Mouse (Mus musculus): ENCODE data around the gene Large1.
"Not testable (repeated sequence)": the region's sequence is repeated elsewhere in the genome, so short reads cannot be mapped to it uniquely, and the experiment has no call there.

Gene Large1

DNA sequence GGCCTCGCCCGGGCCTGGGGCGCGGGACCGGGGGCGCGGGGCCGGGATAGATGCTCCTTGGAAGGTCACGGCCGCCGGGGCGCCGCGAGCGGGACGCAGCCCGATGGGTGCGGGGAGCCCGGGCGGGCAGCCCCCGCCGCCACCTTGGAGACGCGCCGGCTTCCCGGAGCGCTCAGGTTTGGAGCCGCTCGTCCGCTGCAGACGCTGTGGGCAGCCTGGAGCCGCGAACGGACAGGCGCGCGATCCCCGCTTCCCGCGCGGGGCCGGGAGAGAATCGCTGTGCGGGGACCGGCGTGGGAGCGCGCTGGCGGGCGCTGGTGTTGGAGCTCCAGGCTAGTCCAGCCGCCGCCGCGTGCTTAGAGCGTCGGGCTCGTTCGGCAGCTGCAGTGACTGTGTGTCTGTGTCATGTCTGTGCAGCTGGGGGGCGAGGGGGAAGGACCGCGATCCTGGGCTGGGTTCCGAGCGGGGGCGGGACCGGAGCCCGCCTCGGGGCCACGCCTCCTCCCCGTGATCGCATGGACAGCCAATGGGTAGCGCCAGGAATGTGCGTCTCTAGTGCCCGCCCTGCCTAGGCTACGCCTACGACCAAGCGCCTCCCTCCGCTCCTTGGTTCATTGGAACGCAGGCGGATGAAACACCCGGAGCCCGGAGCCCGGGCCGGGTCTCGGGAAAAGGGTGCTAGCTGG lies at the start of gene Large1:
TSS of gene Large1 (minus strand) at position 433 of the 686 bp plus-strand sequence.
- in situ Hi-C loops (cut with MboI, MseI): no loop called here

DNA sequence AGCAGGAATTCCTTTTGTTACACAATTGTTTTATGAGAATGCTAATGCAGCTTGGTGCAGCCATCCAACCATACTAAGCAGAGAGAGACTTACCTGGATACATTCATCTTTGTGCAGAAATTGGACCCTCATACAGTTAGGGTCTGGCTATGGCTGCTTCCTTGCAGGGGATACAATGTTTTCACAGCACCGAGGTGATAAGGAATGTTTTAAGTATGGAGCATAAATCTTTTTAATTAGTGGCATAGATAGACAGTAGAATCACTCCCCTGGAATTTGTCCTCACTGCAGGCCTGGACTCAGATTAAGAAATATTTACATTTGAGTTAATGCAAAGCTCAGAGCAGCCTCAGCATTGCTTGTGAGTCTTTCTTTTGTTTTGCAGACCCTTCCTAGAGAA lies 47.0 kb upstream of the Large1 start:
- in situ Hi-C loops (cut with MboI, MseI): no loop called here

DNA sequence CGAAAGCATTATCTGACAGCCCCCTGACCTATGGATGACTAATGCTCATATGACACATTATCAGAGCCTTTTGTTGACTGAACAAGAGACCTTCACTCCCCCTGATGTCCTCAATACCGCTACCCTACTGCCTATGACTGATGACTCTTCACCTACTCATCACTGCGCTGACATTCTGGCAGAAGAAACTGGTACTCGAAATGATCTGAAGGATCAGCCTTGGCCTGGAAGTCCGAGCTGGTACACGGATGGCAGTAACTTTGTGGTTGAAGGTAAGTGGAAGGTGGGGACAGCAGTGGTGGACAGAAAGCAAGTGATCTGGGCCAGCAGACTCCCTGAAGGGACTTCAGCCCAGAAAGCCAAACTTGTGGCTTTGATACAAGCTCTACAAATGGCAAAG lies 19.7 kb upstream of the Large1 start:
- in situ Hi-C loops (cut with MboI, MseI): not testable (repeated sequence)

DNA sequence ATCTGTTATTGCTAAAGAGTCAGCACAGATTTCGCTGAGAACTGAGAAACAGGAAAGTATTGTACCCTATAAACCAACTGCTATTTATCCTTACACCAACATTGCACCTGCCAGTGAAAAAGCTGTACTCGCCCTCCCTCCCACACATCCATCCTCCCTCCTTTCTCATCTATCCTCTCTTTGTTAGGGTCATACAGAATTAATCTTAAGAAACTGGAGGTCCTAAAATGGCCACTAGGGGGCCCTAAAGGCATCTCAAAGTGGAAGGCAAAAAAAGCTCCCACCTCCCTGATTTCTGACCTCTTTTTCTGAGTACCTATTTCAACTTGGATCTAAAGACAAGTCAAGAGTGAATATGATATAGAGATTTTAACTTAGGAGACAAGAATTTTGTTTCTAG lies 2.6 kb upstream of the Large1 start:
- in situ Hi-C loops (cut with MboI, MseI): no loop called here

DNA sequence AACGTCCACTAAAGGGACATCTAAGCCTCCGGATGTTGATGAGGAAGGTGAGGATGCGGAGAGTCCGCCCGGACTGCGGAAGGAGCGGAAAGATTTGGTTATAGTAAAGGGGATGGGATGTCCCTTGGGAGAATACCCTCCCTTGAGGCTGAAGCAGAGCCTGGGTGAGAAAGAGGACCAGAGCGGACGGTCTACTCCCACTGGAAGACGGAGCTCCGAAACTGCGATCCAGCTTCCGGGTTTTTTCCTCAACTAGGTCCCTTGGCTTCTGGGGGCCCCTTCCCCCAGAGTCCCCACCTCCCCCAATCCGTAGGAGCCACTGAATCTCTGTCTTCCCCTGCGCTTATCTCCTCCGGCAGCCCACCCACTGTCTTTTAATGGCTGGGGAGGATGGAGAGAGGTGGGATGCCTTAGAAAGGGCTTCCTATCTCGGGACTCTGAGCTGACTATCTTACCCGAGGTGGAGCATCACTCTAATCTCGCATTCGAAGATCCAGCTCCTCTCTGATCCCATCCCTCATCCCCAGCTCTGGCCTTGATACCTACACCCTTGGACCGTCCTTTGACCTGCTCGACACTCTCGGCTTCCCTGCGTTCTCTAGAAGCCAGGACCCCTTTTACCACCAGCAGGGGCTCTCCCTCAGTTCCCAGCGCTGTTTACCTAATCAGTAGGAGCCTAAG lies 1.0 kb upstream of the Large1 start:
- in situ Hi-C loops (cut with MboI, MseI): no loop called here

DNA sequence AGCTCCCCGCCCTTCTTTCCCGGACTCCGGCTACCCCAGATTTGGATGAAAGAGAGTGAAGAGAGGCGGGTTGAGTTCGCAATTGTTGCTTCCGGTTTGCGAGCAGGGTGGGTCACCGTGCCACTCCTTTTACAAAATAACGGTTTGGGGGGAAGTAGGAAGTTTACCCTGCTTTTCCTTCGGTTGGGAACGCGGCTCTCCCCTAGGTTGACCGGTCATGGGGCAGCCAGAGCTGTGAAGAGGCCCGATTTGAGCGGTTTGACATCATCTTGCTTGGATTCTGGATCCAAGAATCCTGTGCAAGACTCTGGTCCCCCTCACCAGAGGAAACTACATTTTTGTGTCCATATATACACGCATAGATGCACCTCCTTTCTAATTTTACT lies 447 bp upstream of the Large1 start:
- in situ Hi-C loops (cut with MboI, MseI): no loop called here

DNA sequence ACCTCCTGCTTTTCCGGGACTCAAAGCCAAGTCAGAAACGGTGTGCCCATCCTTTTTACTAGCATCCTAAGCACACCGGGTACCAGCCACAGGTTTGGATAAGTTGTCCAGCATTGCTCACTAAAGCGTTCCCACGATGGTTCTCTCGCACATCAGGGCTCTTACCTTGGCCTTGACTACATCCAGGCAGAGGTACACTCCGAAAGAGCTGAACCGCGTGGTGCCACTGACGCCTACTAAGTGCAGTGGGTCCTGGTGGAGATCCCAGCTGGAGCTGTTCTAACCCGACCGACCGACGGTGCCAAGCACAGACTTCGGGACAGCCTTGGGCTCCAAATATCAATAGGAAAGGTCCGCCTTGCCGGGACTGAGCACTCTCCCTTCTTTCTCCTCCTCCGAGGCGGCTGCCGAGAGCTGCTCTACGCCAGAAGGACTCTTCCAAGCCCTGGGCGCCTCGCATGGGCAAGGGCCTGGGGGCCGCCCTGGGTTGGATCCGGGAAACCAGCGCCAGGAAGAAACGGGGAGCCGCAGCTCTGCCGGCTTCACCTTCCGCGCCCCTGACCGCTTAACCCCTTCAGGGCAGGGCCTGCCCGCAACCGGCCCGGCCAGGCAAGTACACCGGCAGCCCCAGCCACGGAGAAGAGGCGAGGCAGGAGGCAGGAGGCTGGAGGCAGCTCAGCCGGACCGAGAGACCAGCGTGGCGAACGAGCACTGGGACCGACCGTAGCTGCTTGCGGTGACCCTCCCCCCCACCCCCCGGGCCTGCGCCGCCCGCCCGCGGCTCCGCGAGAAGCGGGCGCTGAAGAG lies 836 bp downstream of the Large1 start:
- in situ Hi-C loops (cut with MboI, MseI): no loop called here

DNA sequence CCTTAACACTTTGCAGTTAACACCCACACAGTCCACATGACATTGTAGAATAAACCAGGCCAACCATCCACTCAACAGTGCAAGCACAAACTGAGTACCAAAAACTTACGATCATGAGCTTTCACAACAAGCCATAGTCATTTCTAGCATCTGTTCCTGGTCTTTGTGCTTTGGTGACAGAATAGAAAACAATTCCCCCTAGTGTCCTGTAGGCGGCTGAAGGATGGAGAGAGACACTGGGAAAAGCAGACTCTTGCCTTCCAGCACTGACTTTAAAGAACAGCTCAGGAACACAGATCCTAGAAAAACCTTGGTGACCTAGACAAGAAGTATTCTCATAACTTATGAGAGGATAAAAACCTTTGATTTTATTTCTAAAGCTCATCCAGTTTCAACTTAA lies 3.0 kb downstream of the Large1 start:
- in situ Hi-C loops (cut with MboI, MseI): no loop called here

DNA sequence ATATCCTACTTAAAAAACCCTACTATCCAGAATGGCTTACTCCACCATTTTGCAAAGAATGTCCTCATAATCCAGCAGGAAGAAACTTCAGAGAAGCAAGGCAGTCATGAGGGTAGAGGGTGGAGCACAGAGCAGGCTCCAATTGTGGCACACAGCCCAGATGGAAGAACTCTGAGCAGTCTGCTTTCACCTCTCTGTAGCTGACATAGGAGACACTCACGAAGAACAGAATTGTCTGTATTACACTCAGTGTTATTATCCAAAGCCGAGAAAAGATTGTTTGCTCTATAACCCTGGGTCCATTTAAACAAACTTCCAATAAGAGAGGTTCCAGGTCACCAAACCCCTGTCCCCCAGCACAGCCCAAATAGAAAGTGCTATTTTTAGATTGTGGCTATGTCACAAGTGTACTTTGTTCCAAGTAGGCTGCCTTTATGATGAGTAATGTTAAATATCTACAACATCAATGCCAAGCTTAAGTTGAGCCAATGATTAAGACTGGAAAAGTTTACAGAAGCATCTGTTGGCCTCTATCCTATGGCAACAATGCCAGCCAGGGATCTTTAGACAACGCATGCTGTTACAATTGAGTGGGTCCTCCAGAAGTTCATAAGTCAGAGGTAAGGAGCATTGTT lies 10.5 kb downstream of the Large1 start:
- in situ Hi-C loops (cut with MboI, MseI): no loop called here

DNA sequence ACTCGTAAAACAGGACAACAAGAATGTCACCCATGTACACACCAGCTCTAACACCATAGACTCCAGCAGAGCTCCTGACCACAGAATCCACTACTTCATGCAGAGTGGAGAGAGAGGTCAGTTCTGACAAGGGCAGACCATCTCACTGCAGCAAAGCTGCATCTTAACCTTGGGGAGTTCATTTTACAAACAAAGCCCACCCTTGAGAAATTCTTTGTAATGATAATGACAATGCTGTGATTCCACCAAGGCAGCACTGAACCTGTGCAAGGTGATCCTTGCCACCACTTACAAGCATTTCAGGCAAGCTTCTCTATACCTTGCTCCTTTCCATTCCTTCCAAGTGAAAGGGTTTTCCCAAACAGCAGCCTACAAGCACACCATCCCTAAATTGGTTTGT lies 16.5 kb downstream of the Large1 start:
- in situ Hi-C loops (cut with MboI, MseI): no loop called here

DNA sequence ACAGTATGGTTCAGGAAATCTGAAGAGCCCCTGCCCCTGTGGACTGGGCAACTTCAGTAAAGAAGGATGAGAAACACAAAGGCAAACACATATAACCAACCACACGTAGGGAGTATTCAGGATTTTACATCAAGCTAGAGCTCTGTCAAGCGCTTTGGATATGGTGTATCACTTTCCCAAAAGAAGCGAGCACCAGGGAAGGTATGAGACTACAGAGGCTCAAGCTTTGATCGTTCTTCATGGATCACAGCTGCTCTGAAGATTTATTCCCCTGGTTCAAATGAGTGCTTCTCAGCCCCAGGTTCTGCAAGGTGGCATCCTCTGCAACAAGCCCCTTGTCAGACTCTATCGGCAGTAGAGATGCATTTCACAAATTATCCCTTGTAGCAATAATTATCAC lies 24.2 kb downstream of the Large1 start:
- in situ Hi-C loops (cut with MboI, MseI): no loop called here

DNA sequence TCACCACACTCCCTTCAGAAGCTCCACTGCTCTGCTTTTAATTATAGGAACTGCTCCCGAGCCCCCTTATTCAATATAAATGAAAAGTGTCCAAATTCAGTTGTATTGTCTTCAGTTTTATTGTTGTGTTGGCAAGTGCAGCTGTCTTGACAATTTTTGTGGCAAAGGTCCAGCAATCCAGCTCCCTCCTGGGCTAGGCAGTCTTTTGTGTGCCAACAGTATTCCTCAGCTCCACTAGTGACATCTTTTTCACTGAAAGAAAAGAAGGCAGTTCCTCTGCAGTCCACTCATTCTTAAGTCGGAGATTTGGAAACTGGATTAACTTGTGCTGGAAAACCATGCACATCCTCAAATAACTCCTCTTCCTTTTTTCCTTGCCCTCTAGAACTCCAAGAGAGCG lies 25.3 kb downstream of the Large1 start:
- in situ Hi-C loops (cut with MboI, MseI): no loop called here

DNA sequence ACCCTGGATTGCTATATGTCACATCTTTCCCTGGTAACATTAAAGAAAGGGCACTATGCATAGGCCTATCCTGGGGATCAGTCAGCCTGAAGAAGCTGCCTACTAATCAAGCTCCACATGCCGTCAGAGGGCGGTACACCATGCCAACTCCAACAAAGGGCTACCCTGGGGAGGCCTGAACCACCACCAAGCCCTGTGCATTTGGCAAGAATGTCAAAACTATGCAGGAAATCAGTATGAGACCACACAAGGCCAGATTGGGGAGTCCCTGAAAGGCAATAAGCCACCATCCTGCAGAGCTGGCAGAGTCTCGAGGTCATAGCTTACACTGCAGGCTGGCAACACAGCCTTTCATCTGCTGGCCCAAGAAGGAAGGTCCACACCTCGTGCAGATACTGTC lies 28.7 kb downstream of the Large1 start:
- in situ Hi-C loops (cut with MboI, MseI): no loop called here

DNA sequence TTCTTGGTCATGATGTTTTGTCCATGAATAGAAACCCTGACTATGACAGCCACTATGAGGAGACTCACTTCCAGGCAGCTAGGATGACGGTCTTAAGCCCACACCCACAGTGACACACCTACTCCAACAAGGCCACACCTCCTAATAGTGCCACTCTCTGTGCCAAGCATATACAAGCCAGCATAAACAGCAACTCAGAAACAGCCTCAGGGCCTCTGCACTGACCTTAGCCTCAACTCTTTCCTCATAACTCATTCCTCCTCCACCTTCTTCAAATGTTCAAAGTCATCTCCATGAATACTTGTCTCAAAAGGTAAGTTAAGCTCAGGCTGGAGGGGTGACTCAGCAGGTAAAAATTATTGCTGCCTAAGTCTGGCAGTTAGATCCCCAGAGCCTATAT lies 29.7 kb downstream of the Large1 start:
- in situ Hi-C loops (cut with MboI, MseI): no loop called here

DNA sequence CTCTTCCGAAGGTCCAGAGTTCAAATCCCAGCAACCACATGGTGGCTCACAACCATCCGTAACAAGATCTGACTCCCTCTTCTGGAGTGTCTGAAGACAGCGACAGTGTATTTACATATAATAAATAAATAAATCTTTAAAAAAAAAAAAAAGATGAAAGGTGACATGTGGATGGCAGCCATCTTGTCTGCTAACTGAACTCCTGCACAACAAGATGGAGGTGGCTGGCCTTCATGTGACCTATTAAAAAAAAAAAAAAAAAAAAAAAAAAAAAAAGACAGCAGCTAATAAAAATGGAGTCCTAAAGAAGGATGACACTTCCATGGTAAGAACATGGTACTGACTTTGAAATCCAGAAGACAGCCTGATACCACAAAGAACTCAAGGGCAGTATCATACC lies 33.8 kb downstream of the Large1 start:
- in situ Hi-C loops (cut with MboI, MseI): not testable (repeated sequence)

DNA sequence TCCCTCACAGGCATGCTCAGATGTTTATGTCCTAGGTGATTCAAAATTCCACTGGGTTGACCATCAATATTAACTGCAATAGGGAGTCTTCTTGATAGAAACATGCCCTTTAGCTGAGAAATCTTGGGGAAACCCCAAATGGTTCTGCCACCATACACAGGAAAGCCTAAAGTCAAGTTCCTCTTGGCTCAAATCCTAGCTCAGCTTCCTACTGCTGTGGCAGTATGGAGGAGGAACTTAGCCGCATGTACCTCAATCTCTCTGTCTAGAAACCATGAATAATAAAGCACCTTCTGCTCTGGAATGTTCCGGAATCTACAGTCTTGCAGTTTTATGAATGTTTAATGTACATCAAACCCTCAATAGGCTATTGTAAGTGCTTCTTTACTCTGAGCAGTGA lies 39.4 kb downstream of the Large1 start:
- in situ Hi-C loops (cut with MboI, MseI): no loop called here

DNA sequence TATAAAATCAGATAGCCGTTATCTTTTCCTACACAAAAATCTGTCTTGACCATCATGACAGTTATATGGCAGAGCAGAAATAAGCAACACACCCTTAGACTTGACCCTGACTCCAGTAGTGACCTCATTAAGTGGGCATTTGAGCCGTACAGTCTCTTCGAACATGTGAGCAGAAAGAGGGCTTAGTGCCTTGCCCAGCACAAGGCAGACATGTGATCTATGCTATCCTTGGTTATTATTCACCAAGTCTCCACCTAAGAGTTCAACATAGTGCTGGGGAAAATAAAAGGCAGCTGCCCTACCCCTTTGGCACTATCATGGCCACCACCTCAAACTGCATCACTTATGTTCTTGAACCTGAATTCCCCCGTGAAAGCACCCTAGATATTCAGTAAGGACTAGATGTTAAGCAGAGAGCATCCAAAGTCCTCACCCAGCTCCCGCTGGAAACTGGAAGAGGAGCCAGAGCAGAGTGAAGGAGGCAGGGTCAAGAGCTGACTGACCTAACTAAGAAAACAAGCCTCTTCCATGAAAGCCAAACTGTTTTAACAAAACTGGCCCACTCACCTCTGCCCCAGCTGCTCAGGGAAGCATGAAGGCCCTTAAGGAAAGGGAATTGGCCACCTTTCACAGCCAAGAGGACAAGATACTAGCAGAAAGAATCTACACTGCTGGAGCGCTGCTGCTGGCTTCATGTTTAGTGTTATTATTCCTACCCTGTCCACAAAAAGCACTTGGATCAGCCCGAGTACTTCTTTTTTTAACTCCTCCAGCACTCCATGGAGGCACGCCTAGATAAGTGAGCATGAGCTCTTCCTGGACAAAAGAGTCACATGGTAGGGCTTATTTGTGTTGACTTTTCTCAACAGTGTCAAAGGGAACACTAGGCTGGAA lies 40.4 kb downstream of the Large1 start:
- in situ Hi-C loops (cut with MboI, MseI): no loop called here

DNA sequence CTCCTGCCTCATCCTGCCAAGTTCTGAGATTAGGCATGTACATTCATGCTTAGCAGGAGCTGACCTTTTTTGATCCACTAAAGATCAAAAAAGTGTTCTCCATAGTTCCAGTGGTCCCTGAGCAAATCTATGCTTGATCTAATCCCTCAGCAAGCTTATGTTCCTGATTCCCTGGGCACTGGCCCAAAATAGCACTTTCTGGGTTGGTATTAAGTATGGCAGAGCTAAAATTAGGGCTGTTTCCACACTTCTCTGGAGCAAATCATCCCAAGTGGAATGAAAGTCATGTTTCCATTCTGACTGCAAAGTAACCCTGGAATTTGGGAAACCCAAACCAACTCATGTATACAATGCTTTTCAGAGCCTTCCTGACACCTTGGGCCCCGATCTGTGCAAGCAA lies 42.9 kb downstream of the Large1 start:
- in situ Hi-C loops (cut with MboI, MseI): no loop called here

DNA sequence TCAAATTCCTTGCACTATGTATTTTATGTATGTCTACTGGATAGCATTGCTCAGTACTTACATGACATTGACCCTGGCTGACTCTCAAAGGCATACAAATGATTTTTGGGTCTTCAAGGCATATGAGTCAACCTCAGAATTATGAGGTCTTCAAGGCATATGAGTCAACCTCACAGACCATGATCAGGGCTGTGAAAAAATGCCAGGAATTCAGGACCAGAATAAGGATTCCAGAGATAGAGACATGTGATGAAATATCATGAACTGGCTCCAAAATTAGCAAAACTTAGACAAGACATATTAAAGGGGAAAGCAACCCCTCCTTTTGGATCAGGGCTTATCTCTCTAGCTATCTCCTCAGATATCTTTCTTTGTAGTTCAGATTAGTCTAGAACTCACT lies 43.3 kb downstream of the Large1 start:
- in situ Hi-C loops (cut with MboI, MseI): no loop called here

DNA sequence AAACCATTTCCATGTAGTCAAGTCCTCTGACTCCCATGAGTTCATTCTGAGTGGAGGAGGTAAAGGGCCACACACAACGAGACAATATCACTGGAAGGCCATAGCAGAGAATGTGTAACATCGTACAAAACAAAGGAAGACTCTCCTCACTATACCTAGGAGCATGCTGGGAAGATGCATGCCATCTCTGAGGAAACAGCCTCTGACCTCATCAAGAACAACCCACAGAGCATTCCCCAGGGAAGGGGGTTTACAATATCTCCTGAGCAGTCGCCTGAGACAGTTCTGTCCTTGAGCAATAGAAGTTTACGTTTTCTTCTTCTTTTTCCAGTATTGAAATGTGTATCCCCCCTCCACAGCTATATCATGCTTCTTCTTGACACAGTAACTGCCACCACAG lies 49.4 kb downstream of the Large1 start:
- in situ Hi-C loops (cut with MboI, MseI): no loop called here

DNA sequence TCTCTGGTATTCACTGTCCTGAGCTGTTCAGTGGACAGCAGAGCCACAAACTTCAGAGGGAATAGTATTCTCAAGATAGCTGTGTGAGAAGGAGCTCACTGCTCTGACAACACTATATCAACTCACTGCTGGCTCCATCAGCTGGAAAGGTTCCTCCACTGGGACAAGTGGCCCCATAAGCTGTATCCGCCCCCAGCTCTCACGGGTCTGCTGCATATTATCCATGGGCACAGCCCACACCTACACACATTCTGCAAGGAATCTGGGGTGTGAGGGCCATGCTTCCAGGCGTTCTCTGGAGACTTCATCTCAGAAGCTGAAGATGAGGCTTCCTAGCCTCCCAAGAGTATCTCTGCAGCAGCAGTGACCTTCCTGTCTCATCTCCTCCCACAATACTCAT lies 50.4 kb downstream of the Large1 start:
- in situ Hi-C loops (cut with MboI, MseI): no loop called here
